Mouse (Mus musculus): Measurements from ENCODE around the gene Zfp637. TPM values are rescaled to one million over a fixed set of nuclear protein-coding genes. Genes with fewer than 3 reads are reported as not detected.

The Zfp637 gene
- 64.5 and 64.7 TPM in 2 replicates for polyA plus RNA-seq (2015; fragmentation: Nextera tagmentation; extraction: Ambion mirVana)

GRCm38 (mm10) chr6:117840686-117841510, at the start of gene Zfp637:
Gene Zfp637 (plus strand): TSS chr6:117841180.
- H3K9ac ChIP-seq: peak within 1 kb of the TSS; percentile 98
- H3K9me3 ChIP-seq: no peaks in the 10 kb centered on the region
- peak within 1 kb of the TSS; percentile 95 for H3K4me3 ChIP-seq
- WGBS: under 1% methylated on average over 66 of the region's 66 CpGs
- H3K4me2 ChIP-seq: peak within 1 kb of the TSS; percentile 92
- peak within 1 kb of the TSS; percentile 95 for H3K27ac ChIP-seq (replicated peaks)
- peak; percentile 91 for ATAC-seq (ENCODE audit: extremely low read depth, insufficient number of reproducible peaks, low FRiP score, low TSS enrichment)
- peaks cover 32% of the 10 kb centered on the region for H3K36me3 ChIP-seq
- H3K27me3 ChIP-seq (replicated peaks): no peaks in the 10 kb centered on the region
- H3K4me1 ChIP-seq: peaks cover 10% of the 10 kb centered on the region

DNA sequence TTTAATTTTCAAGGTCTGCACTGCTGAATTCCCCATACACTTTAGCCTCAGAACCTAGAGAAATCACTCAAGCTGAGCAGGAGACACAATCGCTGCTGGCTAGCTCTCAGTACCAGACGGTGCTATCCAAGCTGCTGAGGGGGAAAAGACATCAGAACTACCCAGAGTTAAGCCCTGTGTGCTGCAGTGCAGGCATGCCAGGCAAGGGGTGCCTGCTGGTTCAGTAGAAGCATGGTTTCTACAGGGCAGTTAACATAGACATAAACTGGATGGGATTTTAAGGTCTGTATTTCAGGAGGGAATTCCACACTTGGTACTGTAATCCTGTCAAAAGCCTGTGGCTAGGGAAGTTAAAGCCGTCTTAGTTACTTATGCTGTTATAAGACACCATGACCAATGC, 45.7 kb upstream of the Zfp637 start:
- ATAC-seq (ENCODE audit: extremely low read depth, insufficient number of reproducible peaks, low FRiP score, low TSS enrichment): no peak
- Histone ChIP-seq H3K4me2 (no peak overlapping the region), H3K9ac (no peak overlapping the region), H3K27me3 (replicated peaks) (0 out of 2 replicates have a peak, but pooled peaks cover 3% of the 10 kb centered on the region), H3K36me3 (no peaks in the 10 kb centered on the region), H3K27ac (replicated peaks) (no peak overlapping the region), H3K4me3 (no peak overlapping the region), H3K9me3 (no peaks in the 10 kb centered on the region), H3K4me1 (no peaks in the 10 kb centered on the region)
- 86% methylated on average over 3 of the region's 3 CpGs for WGBS

DNA sequence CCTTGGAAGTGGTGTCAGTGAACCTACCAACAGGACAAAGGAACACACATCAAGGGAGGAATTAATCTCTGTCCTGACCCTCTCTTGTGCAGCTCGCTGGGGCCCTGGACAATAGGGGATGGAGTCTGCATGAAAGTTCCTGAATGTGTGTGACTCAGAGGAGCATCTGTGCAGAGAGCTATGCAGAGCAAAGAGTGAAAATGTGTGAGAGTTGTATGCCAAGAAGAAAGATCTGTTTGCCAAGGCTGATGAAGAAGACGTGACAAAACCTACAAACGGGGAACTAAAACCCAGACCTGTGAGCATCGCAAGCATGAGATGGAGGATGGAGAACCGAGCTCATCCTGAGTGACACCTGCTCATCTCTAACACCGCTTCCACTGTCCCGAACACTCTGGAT, 40.2 kb upstream of the Zfp637 start:
- H3K9me3 ChIP-seq: no peaks in the 10 kb centered on the region
- no peak for ATAC-seq (ENCODE audit: extremely low read depth, insufficient number of reproducible peaks, low FRiP score, low TSS enrichment)

DNA sequence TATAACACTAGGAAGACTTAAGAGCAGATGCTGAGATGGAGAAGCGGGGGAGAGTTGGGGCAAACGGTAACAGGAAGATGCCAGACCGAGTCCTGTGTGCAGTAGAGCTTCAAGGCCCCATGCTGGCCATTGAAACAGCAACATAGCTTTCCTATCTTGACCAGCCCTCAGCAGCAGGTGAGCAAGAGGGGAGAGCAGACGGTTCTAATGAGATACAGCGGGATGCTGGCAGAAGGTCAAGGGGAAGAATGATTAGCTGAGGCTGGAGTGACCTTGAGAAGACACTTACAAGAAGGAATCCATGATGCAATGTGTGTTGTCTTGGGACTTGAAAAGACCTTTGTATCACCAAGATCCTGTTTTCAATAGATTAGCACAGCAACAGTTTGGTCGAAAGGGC, 39.2 kb upstream of the Zfp637 start:
- Histone ChIP-seq H3K27ac (replicated peaks) (no peak overlapping the region), H3K9ac (no peak overlapping the region), H3K9me3 (no peaks in the 10 kb centered on the region), H3K4me3 (no peak overlapping the region), H3K4me2 (no peak overlapping the region), H3K36me3 (no peaks in the 10 kb centered on the region), H3K27me3 (replicated peaks) (no peaks in the 10 kb centered on the region), H3K4me1 (no peaks in the 10 kb centered on the region)
- no peak for ATAC-seq (ENCODE audit: extremely low read depth, insufficient number of reproducible peaks, low FRiP score, low TSS enrichment)
- 51% methylated on average over 6 of the region's 6 CpGs for WGBS

More for the DNA sequence above, 40.2 kb upstream of the Zfp637 start:
- Histone ChIP-seq H3K4me1 (no peaks in the 10 kb centered on the region), H3K27ac (replicated peaks) (no peak overlapping the region), H3K27me3 (replicated peaks) (no peaks in the 10 kb centered on the region), H3K36me3 (no peaks in the 10 kb centered on the region), H3K9ac (no peak overlapping the region), H3K4me2 (no peak overlapping the region), H3K4me3 (no peak overlapping the region)
- WGBS: 87% methylated on average over 7 of the region's 7 CpGs

GRCm38 (mm10) chr6:117807756-117808155, 33.2 kb upstream of the Zfp637 start:
- H3K4me3 ChIP-seq: no peak overlapping the region
- no peak for ATAC-seq (ENCODE audit: extremely low read depth, insufficient number of reproducible peaks, low FRiP score, low TSS enrichment)
- peak overlapping the region; percentile 64 for H3K27ac ChIP-seq (replicated peaks)
- no peak overlapping the region for H3K4me2 ChIP-seq
- H3K27me3 ChIP-seq (replicated peaks): no peaks in the 10 kb centered on the region
- H3K9me3 ChIP-seq: no peaks in the 10 kb centered on the region
- no peak overlapping the region for H3K9ac ChIP-seq
- H3K4me1 ChIP-seq: peaks cover 8% of the 10 kb centered on the region; the same call in 1 of the 2 replicates
- 73% methylated on average over 1 of the region's 1 CpGs for WGBS
- no peaks in the 10 kb centered on the region for H3K36me3 ChIP-seq

DNA sequence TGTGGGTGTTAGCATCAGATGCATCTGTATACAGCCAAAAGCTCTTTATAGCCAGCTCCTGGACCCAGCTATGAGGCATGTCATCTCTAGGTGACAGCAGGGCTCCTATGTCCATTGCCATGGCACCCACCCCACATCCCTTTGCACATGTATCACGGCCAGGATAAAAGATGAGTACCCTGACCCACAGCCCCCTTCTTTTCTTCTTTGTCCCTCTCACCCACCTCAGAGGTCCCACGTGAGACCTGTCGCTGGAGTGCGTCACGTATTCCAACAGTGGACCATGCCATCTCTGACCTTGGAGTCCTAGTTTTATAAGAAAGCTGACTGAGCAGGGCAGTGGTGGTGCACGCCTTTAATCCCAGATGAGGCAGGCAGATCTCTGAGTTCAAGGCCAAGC, 31.2 kb upstream of the Zfp637 start:
- H3K27ac ChIP-seq (replicated peaks): no peak overlapping the region
- no peaks in the 10 kb centered on the region for H3K36me3 ChIP-seq
- no peak overlapping the region for H3K4me3 ChIP-seq
- H3K4me1 ChIP-seq: peaks cover 8% of the 10 kb centered on the region; the same call in 1 of the 2 replicates
- ATAC-seq (ENCODE audit: extremely low read depth, insufficient number of reproducible peaks, low FRiP score, low TSS enrichment): no peak
- H3K4me2 ChIP-seq: no peak overlapping the region
- no peak overlapping the region for H3K9ac ChIP-seq
- no peaks in the 10 kb centered on the region for H3K9me3 ChIP-seq
- 86% methylated on average over 6 of the region's 6 CpGs for WGBS
- H3K27me3 ChIP-seq (replicated peaks): no peaks in the 10 kb centered on the region

DNA sequence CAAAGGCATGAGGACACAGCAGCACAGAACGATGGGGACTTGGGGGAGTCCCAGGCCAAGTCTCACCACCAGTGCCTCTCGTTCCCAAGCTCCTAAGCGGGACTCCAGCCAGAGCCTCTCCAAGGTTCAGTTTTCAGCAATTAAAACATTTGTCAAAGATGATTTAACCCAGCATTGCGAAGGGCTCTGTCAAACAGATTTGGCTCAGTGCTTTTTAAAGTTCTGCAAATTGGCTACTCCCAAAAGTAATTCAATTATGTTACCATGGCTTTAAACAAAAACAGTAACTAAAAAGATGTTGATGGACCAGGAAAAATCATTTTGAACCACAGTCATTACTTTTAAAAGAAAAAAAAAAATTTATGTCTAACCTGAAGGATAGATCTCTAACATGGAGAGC, 30.3 kb upstream of the Zfp637 start:
- no peak for ATAC-seq (ENCODE audit: extremely low read depth, insufficient number of reproducible peaks, low FRiP score, low TSS enrichment)
- Histone ChIP-seq H3K4me3 (no peak overlapping the region), H3K9ac (no peak overlapping the region), H3K9me3 (no peaks in the 10 kb centered on the region), H3K4me2 (no peak overlapping the region), H3K27me3 (replicated peaks) (no peaks in the 10 kb centered on the region; the same call in 1 of the 2 replicates), H3K36me3 (no peaks in the 10 kb centered on the region), H3K4me1 (peaks cover 8% of the 10 kb centered on the region; the same call in 1 of the 2 replicates), H3K27ac (replicated peaks) (no peak overlapping the region)
- 69% methylated on average over 4 of the region's 4 CpGs for WGBS

- no peaks in the 10 kb centered on the region for H3K36me3 ChIP-seq
- no peak overlapping the region for H3K9ac ChIP-seq
- no peak overlapping the region for H3K4me3 ChIP-seq
- H3K4me2 ChIP-seq: no peak overlapping the region
- WGBS: 74% methylated on average over 5 of the region's 5 CpGs
- peaks cover 8% of the 10 kb centered on the region; the same call in 1 of the 2 replicates for H3K4me1 ChIP-seq
- H3K27me3 ChIP-seq (replicated peaks): no peaks in the 10 kb centered on the region; the same call in 1 of the 2 replicates
- H3K9me3 ChIP-seq: no peaks in the 10 kb centered on the region
- no peak overlapping the region for H3K27ac ChIP-seq (replicated peaks)
- ATAC-seq (ENCODE audit: extremely low read depth, insufficient number of reproducible peaks, low FRiP score, low TSS enrichment): no peak
Measured at GRCm38 (mm10) chr6:117811256-117811655, 29.7 kb upstream of the Zfp637 start.

GRCm38 (mm10) chr6:117814681-117815080, 26.3 kb upstream of the Zfp637 start:
- H3K4me1 ChIP-seq: no peaks in the 10 kb centered on the region
- H3K27me3 ChIP-seq (replicated peaks): no peaks in the 10 kb centered on the region; the same call in 1 of the 2 replicates
- H3K4me2 ChIP-seq: no peak overlapping the region
- ATAC-seq (ENCODE audit: extremely low read depth, insufficient number of reproducible peaks, low FRiP score, low TSS enrichment): no peak
- no peaks in the 10 kb centered on the region for H3K36me3 ChIP-seq
- H3K9ac ChIP-seq: no peak overlapping the region
- H3K27ac ChIP-seq (replicated peaks): no peak overlapping the region
- no peak overlapping the region for H3K4me3 ChIP-seq
- H3K9me3 ChIP-seq: no peaks in the 10 kb centered on the region

- Histone ChIP-seq H3K4me3 (no peak overlapping the region), H3K36me3 (no peaks in the 10 kb centered on the region), H3K9ac (no peak overlapping the region), H3K27me3 (replicated peaks) (no peaks in the 10 kb centered on the region; the same call in 1 of the 2 replicates), H3K4me1 (no peaks in the 10 kb centered on the region), H3K27ac (replicated peaks) (no peak overlapping the region), H3K9me3 (no peaks in the 10 kb centered on the region), H3K4me2 (no peak overlapping the region)
- ATAC-seq (ENCODE audit: extremely low read depth, insufficient number of reproducible peaks, low FRiP score, low TSS enrichment): no peak
- WGBS: 66% methylated on average over 4 of the region's 5 CpGs
Measured at GRCm38 (mm10) chr6:117817108-117817541, 23.9 kb upstream of the Zfp637 start.

DNA sequence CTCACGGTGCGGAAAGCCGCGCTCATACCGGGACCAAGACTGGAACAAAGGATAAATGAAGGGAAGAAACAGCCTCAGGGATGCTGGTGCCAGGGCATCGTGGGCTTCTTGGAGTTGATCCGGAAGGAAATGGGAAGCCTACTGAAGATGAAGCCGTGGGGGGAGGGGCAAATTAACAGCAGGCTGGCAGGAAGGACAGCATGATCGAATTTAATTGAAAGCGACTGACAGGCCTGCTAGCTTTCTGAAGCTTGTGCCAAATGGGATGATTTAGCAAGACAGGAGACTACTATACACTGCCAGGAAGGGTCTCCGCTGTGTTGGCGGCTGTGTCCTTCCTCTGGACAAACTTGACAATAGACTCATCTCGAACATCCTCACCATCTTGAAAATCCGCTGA, 20.7 kb upstream of the Zfp637 start:
- H3K27ac ChIP-seq (replicated peaks): no peak overlapping the region
- H3K9me3 ChIP-seq: no peaks in the 10 kb centered on the region
- H3K4me1 ChIP-seq: no peaks in the 10 kb centered on the region
- 88% methylated on average over 14 of the region's 14 CpGs for WGBS
- no peak overlapping the region for H3K4me3 ChIP-seq
- H3K27me3 ChIP-seq (replicated peaks): peaks cover 17% of the 10 kb centered on the region
- H3K36me3 ChIP-seq: no peaks in the 10 kb centered on the region
- ATAC-seq (ENCODE audit: extremely low read depth, insufficient number of reproducible peaks, low FRiP score, low TSS enrichment): no peak
- no peak overlapping the region for H3K9ac ChIP-seq
- H3K4me2 ChIP-seq: no peak overlapping the region

- Histone ChIP-seq H3K9ac (no peak overlapping the region), H3K9me3 (no peaks in the 10 kb centered on the region), H3K4me2 (no peak overlapping the region), H3K27ac (replicated peaks) (no peak overlapping the region), H3K4me3 (no peak overlapping the region), H3K27me3 (replicated peaks) (peaks cover 46% of the 10 kb centered on the region), H3K36me3 (no peaks in the 10 kb centered on the region), H3K4me1 (no peaks in the 10 kb centered on the region)
- 13% methylated on average over 4 of the region's 4 CpGs for WGBS
- no peak for ATAC-seq (ENCODE audit: extremely low read depth, insufficient number of reproducible peaks, low FRiP score, low TSS enrichment)
Measured at GRCm38 (mm10) chr6:117825369-117825768, 15.6 kb upstream of the Zfp637 start.

All from heart, embryonic 13.5 days (tissue).